Mouse (Mus musculus) kidney, postnatal 14 days (tissue): ENCODE results near the gene B3gnt2.
A peak's percentile ranks its signal among the peaks of the same experiment; 100 is the strongest.

ENCODE experiments used
- DNase-seq: peaks from one replicate; pipeline ENCODE4 v3.0.0; 2022; ENCODE audit warnings: mixed read lengths

B3gnt2 gene

DNA sequence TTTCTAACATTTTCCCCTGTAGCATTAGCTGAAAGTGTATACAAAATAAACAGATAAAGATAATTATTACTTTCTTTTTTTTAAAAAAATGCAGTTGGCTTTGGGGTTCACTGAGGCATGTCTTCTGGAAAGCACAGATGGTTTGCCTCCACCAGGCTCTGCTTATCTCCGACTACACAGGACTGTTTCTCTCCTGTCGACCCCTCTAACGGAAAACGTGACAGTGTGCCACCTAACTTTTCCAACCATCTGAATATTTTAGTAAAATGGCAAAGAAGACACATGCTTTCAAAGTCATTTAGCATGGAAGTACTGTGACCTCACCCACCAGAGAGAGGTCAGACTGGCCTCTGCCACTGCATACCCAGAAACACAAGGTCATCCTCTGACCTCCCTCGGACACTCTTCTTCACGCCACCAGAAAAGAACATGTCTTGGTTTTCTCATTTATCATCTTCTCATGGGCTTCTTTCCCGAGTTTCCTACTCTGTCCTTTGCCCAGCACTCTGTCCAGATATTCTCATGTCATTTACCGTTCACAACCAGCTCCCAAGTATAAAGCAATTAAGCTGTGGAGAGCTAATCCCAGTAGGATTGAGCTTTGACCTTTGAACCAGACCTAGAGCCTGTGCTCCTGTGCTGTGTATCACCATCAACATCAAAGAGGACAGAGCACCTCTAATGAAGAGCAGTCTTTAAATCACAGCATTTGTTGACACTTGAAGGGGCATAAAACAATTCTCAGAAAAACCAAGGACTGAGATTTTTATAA, 13.6 kb downstream of the B3gnt2 start:
- DNase-seq, result peak; percentile 68

DNA sequence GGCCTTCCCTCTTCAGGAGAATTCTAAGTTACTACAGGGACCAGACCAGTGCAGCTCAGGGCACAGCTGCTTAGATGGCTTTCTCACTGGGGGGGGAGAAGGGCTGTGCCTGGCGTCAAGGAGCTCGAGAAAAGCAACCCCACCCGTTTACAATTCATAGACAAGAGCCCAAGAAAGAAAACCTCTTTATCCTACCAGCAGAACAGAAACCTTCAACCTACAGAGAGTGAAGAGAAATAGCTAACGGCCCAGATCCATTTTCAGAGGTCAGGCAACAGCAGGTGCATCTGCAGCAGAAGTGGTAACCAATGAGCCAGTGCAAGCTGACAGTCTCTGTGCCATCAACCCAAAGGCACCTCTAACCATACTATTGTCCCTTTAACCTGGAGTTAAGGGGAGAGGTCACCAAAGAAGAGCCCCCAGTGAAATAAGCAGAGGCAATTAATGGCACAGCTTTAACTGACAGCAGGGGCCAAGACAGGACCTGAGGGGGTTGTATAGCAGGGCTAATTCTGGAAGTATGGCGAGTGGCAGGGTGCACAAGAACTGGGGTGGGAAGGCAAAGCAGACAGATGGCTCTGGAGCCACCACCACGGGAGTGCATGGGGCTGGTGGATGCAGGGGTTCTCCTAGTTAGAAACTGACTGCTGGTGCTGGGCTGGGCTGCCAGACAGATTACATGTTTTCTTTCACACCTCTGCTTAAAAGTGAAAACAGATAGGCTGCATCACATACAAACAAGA, 14.5 kb downstream of the B3gnt2 start:
- no peak for DNase-seq

DNA sequence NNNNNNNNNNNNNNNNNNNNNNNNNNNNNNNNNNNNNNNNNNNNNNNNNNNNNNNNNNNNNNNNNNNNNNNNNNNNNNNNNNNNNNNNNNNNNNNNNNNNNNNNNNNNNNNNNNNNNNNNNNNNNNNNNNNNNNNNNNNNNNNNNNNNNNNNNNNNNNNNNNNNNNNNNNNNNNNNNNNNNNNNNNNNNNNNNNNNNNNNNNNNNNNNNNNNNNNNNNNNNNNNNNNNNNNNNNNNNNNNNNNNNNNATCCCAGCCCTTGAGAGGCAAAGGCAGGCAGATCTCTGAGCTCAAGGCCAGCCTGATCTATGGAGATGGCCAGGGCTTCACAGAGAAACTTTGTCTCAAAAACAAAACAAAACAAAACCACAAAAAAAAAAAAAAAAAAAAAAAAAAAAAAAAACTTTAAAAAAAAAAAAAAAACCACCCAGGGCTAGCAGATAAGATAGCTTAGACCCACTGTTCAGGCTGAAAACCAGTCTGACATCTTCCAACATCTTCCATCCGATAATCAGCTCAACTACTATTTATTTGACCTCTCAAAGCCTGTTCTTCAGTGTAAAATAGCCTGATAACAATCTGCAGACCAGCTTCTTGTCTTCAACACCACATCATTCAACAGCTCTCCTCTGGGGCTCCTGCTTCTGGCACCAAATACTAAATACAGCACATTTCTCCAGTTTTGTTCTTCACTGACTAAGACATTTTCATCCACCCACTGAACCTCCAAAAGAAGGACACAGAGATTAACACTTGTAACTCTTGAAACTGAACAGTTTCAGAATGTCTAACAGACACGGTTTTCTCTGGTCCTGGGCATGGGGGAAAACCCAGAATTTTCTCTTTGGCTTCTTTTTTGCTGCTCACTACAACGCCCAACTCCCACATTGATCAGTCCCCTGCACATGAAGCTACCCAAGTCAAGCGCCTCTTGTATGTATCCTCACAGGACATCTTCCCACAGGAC, 15.7 kb downstream of the B3gnt2 start:
- no peak for DNase-seq

DNA sequence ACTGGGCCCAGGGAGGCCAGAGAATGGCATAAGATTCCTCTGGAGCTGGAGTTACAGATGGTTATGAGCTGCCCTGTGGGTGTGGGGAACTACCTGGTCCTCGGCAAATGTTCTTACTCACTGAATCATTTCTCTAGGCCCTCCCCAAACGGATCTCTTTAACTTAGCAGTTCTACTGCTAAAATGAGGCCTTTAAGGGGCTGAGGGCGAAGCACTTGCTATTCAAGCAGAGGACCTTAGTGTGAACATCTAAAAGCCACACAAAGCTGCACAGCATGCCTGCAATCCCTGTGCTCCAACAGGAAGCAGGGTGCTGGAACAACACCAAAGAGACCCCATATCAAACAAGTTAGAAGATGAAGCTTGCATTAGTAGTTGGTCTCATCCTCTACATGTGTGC, 21.3 kb downstream of the B3gnt2 start:
- no peak for DNase-seq

DNA sequence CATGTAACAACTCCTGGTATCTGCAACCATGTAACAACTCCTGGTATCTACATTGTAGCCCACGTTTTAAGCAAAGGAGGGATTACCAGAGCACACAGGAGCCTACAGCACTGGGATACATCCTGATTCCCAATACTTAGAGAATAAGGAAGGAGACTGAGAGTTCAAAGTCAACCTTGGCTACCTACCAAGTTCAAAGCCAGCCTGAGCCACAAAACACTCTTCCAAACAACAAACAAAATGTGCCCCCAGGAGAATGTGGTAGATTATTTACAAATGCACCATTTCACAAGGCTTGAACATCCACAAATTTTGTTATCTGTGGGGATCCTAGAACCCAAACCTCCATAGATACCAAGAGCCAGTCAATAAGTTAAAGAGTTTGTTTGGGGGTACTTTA, 22.4 kb downstream of the B3gnt2 start:
- DNase-seq, result no peak

DNA sequence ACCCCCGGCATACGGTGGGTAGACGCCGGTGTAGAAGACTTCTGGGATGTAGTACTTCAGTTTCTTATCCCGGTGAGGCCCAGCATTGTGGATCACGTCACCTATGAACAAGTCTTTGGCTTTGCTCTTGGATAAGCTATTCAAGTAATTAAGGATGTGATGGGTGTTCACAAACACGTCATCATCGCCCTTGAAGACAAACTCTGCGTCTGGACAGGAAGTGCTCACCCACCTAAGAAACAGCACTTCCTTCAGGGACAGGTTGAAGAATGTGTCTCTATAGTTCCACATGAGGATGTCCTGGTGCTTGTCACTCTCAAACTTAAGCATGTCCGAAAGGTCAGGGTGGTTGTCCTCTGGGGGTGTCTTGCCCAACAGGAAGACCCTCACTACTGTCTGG, 24.5 kb downstream of the B3gnt2 start:
- DNase-seq, result no peak

DNA sequence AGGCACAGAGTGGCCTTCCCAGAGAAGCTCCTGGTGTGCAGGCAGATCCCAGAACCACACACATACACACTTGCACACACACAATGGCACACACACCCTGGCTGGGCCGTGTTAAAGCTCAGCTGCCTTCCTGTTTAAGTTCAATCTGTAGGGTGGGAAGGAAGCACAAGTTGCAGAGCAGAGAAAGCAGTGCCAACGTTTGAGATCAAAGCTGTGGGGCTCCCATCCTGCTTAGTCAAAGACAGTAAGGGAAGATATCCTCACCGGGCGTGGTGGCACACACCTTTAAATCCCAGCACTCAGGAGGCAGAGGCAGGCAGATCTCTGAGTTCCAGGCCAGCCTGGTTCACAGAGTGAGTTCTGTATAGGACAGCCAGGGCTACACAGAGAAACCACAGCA, 28.2 kb downstream of the B3gnt2 start:
- DNase-seq, result no peak

DNA sequence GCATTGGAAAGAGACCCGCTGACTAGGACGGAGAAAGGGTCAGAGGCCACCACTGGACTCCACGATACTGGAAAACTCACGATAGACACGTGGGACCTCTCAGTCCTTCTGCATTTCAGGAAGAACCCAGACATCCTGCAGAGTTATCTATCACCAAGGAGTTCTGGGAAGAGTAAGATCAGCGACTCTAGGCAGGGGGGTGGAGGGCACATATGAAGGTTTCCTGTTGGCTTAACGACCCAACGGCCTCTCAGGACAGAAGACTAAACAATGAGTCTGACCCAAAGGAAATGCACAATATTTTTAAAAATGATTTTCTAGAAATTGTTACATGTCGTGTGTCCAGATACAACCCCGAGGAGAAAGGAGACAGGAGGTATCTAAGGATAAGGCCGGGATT, 28.8 kb downstream of the B3gnt2 start:
- no peak for DNase-seq

DNA sequence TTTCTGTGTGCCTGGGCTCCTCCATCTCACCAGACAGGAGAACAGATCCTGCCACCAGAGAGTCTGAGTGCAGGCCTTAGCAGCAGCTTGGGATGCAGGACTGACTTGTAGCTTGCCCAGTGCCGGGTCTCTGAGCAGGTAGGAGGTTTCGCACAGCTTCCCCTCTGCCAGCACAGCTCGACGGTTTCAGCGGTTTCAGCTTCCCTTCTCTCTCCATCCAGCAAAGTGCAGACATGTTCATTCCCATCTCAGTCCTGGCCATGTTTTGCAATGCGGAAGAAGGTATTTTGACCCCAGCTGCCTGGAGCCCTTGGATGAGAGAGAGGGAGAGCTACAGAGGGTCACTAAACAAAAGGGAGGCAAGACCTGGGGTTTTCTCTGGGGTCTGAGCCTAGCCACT, 30.1 kb downstream of the B3gnt2 start:
- DNase-seq, result no peak

DNA sequence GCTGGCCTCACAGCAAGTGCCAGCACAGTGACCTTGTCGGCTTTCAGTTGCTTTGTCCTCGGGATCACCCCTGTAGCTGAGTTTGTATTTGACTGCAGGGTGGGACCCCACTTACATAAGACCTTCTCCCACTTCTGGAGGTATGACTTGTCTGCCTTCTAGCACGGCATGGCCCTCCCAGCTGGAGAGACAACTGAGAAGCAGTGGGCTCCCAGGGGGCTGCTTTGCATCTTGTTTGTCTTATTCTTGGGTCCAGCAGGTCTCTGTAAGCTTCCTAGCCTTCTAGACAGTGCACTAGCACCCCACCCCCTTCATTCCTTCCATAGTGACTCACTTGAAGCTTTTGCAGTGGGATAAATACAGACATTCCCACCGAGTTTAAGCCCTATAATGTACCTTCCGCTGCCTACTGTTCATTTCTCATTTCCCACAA, 30.6 kb downstream of the B3gnt2 start:
- no peak for DNase-seq

DNA sequence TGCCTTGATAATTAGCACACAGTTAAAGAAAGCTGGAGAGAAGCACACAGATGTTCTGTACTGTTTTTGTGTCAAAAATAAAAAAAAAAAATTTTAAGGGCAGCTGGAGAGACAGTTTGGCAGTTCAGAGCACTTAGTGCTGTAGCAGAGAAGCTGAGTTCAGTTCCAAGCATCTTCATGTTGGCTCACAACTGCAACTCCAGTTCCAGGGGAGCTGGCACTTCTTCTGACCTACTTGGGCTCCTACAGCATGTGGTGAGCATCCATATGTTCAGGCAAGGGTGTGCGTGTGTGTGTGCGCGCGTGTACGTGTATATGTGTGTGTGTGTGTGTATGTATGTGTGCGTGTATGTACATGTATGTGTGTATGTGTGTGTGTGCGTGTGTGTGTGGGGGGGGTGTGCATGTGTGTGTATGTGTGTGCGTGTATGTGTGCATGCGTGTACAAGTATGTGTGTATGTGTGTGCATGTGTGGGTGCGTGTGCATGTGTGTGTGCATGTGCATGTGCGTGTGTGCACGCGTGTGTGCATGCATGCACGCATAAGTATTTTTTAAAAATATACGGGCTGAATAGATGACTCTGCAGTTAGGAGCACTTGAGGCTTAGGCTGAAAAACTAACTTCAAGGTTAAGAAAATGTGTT, 31.7 kb downstream of the B3gnt2 start:
- DNase-seq, result no peak

DNA sequence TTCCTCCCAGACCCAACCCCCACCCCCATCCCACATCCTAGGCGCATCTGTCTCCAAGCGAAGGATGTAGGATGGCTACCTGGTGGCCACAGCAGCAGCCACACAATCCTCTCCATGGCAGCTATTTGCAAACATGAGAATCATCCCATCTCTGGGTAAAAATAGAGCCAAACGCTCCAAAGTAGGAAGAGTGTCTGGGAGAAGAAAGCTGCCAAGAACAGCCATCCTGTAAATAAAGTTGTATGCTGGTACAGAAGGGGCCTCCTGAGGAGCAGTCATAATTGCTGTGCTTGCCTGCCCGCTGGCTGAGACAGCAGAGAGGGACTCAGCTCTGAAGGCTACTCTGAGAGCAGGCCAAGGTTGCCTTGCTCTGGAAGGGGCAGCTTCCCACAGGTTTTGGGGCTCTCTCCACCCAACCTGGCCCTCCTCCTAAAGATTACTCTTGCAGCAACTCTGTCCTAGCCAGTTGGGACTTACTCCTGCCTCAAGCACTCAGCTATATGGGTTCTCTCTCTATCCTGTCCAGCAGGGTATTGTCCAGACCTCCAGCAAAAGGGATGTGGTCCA, 33.2 kb downstream of the B3gnt2 start:
- no peak for DNase-seq

DNA sequence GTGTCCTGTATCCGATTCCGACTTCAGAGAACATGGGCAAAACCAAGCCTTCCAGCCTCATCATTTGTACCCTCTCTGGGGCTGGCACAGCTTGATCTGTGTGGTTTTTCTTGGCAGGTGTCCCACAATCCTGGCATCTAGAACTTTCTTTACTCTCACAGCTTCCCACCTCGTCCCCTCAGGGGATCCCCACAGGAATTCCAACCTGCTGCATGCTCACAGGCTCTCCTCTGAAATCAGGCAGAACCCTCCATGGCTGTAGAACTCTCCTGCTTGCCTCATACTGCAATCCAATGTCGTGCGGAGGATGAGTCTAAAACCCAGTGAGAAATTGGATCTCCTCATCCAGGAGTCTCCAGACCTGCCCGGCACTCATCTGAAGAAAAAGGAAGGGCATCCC, 34.1 kb downstream of the B3gnt2 start:
- DNase-seq, result no peak

DNA sequence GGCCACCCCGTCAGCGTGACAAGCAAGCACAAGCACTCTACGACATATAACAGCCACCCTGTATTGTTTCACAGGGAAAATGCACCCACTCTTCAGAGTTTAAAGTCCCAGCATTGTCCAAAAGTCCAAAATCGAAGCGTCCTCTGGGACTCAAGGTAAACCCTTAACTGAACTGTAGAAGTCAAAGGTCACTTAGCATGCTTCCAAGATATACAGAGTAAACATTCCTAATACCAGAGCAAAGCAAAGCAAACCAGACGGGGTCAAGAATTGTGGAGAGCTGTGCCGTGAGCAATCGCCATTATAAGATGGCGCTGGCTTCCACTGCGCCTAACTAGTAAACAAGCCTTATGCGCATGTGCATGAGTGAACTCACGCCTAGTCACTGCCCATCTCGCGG, 34.7 kb downstream of the B3gnt2 start:
- DNase-seq, result no peak

DNA sequence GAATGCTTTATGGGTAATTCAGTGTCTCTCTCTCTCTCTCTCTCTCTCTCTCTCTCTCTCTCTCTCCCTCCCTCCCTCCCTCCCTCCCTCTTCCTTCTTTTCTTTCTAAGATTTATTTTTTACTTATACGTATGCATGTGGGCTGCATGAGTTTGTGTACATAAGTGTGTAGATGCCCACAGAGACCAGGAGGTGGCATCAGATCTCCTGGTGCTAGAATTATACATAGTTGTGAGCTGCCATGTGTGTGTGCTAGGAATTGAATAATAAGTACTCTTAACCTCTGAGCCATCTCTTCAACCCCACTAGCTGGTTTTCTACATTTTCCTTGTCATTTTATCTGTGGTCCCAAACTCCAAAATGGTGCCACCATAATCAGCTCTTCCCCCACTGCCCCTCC, 35.2 kb downstream of the B3gnt2 start:
- no peak for DNase-seq

DNA sequence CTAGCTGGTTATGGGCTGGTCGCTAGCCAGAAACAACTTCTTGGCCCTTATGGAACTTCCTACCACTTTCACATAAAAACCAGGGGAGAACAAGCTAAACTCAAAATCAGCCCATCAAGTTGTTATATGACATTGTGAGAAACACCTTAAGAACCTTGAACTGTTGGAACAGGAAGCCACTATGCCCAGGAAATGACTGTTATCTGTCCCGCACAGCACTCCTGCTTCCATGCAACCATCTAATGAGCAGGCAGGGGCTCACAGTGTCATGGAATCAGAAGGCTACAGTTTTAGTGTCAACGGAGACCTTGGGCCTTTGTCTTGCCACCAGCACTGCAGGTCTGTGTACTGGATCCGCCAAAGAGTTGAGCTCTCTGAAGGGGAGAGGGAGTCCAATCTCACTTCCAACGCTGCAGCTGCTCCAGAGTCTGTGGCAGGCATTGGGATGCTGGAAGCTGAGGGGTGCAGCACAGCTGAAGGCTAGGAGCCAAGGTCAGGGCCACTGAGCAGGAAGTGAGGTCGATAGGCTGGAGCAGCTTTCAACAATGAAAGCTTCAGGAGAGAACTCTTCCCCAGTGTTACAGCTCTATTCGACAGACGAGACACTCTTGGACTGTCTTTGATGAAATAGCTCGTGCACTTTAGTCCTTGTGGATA, 36.6 kb downstream of the B3gnt2 start:
- peak; percentile 52 for DNase-seq

DNA sequence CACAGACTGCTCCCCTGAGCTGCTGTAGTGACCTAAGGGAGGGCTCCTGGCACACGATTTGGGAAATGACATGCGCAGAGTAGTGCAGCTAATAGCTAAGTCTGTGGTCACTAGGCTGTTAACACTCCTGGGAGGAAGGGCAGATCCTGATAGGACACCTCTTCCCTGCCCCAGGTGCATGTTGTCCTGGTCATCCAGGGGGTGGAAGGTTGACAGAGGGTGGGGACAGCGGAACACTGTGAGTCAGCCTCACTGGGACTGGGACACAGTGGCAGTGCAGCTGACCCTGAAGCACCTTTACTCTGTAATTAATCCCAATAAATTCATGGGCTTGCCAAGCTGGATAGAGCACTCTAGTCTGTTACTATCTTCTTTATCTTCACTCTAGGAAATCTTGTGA, 39.5 kb downstream of the B3gnt2 start:
- no peak for DNase-seq

DNA sequence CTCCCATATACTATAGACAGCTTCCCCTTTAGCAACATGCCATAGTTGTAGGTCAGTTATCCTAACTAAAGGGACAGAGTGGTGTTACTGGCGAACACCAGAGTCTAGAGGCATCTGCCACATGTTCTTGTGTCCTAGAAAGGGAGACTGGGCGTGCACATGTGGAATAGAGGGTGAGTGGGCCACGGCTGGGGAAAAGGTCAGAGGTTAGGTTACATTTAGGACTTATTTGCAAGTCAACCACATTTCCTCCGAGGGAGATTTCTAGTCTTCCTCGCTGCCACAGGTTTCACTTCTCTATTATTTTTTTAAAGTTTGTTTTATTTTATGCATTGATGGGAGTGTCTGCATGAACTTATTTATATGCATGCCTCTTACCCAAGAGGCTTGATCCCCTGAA, 42.4 kb downstream of the B3gnt2 start:
- DNase-seq, result no peak

DNA sequence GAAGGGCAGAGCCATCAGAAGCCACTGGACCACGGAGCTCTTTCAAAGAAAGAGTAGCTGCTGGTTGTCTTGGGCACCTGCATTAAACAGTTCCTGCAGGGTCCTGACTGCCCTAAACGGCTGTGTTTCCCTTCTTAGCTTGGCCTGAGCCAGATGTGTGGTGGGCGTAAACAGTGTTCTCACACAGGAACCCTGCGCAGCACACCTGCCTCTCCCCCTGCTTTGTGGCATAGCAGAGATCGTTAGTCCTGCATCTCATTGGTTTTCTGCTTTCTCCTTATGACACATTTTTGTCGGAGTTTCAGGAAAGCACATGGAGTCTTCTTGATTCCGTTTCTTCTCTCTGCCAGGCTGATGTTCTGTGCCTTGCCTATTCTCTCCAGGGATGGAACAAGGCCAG, 44.9 kb downstream of the B3gnt2 start:
- no peak for DNase-seq

DNA sequence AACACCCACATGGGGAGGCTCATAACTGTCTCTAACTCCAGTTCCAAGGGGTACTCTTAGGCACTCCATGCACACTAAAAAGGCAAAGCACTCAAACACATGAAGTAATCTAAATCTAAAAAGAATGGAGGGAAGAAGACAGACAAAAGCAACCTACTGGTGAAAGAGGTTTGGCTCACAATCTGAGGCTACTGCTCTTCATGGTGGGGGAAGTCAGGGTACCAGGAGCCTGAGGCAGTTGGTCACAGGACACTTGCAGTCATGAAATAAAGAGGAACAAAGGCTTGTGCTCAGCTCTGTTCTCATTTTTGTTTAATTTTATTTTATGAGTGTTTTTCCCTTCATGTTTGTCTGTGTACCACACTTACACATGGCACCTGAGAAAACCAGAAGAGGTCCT, 45.6 kb downstream of the B3gnt2 start:
- no peak for DNase-seq

DNA sequence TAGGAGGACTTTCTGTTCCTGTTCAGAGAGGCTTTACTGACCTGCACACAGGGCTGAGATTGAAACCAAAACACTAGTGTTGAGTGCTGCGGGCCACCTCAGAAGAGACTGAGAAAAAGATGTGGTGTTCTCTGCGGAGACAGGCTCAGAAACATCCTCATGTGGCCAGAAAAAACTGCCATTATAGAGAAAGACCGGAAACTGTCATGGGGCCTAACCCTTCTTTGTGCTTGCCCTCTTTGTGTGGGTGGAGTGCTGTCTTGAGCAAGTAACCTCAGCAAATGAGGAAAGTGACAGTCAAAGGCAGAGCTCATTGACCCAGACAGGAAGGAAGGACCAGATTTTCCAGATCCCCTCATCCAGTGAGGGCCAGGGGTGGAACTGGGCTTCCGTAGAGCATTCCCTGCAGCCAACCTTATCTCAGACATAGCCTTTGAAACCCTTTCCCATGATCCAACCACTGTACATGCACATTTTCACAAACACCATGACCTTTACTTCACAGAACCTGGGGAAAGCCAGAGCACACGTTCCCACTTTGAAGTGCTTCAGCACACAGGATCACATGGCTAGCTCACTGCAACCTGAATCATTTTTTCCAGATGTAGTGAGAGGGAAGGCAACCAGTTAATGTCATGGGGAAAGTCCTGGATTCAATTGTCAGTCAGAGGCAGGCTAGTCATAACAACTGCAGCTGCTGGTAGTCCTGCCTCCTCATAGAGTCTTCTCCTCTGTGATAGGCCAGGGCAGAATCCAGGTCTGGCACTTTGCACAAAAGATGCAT, 46.6 kb downstream of the B3gnt2 start:
- no peak for DNase-seq
